Mouse (Mus musculus) forebrain, embryonic 15.5 days (tissue): ENCODE data around the gene Ivd. TPM values are rescaled to one million over a fixed set of nuclear protein-coding genes. Genes with fewer than 3 reads are reported as not detected.

Source experiments
- ATAC-seq: fragments of 200-750 bp; cut with Nextera tagmentation; replicated peaks from 2 replicates; pipeline ENCODE4 v1.8.0; 2017; ENCODE audit warnings: mild to moderate bottlenecking, moderate TSS enrichment, moderate library complexity
- H3K27ac ChIP-seq: fragments of 300-500 bp; sonication (generic); replicated peaks from 2 replicates; pipeline ENCODE4 v1.5.1; 2015; ENCODE audit warnings: mild to moderate bottlenecking, inconsistent platforms
- H3K27me3 ChIP-seq: fragments of 300-500 bp; sonication (generic); 2 replicates; pipeline ENCODE4 v1.6.1; 2015; ENCODE audit warnings: inconsistent platforms
- H3K36me3 ChIP-seq: fragments of 300-500 bp; sonication (generic); 2 replicates; pipeline ENCODE4 v1.6.1; 2015; ENCODE audit warnings: mild to moderate bottlenecking, inconsistent platforms
- H3K4me1 ChIP-seq: fragments of 300-500 bp; sonication (generic); 2 replicates; pipeline ENCODE4 v1.6.1; 2015; ENCODE audit warnings: inconsistent platforms
- H3K4me2 ChIP-seq: fragments of 300-500 bp; sonication (generic); replicated peaks from 2 replicates; pipeline ENCODE4 v1.6.1; 2015; ENCODE audit warnings: mild to moderate bottlenecking, inconsistent platforms
- H3K4me3 ChIP-seq: fragments of 300-500 bp; sonication (generic); 2 replicates; pipeline ENCODE4 v1.5.1; 2015; ENCODE audit warnings: mild to moderate bottlenecking, inconsistent platforms
- H3K9ac ChIP-seq: fragments of 300-500 bp; sonication (generic); replicated peaks from 2 replicates; pipeline ENCODE4 v1.6.1; 2015; ENCODE audit warnings: mild to moderate bottlenecking, inconsistent platforms
- H3K9me3 ChIP-seq: fragments of 300-500 bp; sonication (generic); 2 replicates; pipeline ENCODE4 v1.6.1; 2016; ENCODE audit warnings: inconsistent platforms
- WGBS: fragments of 180-500 bp; shearing (Covaris S2); methylation state at CpG from one replicate; pipeline ENCODE4 v1.1.7; 2015; ENCODE audit warnings: mixed read lengths; 5-methylcytosine and 5-hydroxymethylcytosine counted together
- polyA plus RNA-seq: library from polyadenylated mRNA; unstranded; fragments of >200 nt; fragmentation: Nextera tagmentation; extraction: Ambion mirVana; gene quantifications from 2 replicates; pipeline ENCODE4 v1.2.1, GENCODE M21; 2015

Gene Ivd
- polyA plus RNA-seq, 1 experiment from 2014 or later, result 54.2 TPM

DNA sequence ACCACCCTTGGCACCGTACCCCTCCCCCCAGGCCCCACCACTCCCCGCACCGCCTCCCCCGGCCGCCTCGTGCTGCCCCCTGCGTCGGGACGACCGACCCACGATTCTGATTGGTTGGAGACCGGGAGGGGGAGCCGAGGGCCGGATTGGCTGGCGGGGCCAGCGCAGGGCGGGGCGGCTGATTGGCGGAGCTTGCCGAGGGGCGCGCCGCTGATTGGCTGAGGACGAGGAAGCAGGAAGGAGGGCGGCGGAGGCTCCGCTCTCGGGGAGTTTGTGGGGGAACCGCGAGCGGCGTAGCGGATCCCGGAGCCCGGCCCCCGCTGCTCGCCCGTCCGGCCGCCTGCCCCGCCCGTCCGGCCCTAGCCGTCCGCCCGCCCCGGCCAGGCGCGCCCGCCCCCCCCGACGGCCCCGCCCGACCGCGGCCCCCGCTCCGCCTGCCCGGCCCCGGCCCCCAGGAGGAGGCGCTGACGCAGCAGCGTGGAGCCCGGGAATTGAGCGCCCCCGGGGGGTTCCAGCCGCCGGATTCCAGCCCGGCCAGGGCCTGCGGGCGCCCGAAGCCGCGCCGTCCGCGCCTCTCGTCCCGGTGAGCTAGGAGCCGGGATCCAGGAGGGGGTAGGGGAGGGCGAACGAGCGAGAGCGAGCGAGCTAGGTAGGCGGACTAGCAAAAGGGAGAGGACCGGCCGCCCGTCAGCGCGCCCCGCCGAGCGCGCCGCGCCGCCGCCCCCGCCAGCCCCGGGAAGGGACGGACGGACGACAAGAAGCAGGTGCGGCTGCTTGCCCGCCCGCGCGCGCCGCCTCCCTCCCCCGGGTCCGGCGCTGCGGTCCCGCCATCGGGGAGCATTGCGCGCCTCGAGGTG is 39.6 kb downstream of the Ivd start:
- peaks cover 35% of the 10 kb centered on the region for H3K27me3 ChIP-seq
- H3K9me3 ChIP-seq, result no peaks in the 10 kb centered on the region
- H3K9ac ChIP-seq, result peak overlapping the region; percentile 87
- H3K4me3 ChIP-seq, result peak overlapping the region; percentile 99
- WGBS, result under 1% methylated on average over 79 of the region's 120 CpGs
- H3K36me3 ChIP-seq, result no peaks in the 10 kb centered on the region
- peak overlapping the region; percentile 99 for H3K4me2 ChIP-seq
- ATAC-seq, result peak; percentile 91
- peak overlapping the region; percentile 87 for H3K27ac ChIP-seq
- H3K4me1 ChIP-seq, result peaks cover 65% of the 10 kb centered on the region

DNA sequence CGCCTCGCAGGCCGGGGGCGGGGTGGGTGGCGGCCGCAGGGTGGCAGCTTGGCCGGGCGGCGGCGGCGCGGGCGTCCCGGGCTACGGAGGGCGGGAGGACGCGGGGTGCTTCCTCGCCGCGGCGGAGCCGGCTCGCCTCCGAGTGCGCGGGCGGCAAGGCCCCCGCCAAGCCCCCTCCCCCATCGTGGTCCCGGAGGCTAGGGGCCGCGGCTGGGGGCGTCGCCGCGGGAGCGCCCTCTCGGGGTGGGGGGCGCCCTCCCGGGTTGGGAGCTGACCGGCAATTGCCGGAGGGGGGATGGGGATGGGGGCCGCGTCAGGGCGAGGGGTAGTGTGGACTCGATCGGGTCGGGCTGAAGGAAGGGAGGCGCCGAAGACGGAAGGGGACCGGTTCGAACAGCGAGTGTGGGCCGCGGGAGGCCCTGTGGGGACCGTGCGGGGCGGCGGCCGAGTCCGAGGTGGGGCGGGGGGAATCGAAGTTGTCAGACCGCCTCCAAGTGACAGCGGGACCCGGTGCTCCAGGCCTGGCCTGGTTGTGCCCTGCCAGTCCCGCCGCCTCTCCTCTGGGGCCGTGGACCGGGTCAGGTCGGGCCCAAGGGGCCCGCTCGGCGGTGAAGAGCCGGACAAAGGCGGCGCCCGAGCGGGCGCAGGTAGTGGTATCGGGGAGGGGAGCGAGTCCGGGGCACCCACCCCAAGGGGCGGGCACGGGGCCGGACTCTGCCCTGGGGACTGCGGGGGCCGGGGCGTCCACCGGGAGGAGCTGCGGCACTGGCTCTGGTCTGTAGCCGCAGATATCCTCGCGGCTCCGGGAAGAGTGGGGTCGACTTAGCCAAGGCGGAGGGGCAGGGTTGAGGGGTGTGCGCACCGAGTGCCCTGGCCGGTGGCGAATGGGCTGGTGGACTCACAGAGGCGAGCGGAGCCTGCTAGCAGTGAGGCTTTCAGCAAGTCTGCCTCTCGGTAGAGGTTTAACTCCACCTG is 40.6 kb downstream of the Ivd start:
- peak overlapping the region; percentile 99 for H3K4me3 ChIP-seq
- H3K27me3 ChIP-seq, result peaks cover 26% of the 10 kb centered on the region
- ATAC-seq, result peak; percentile 19
- no peaks in the 10 kb centered on the region for H3K36me3 ChIP-seq
- H3K27ac ChIP-seq, result peak overlapping the region; percentile 87
- under 1% methylated on average over 95 of the region's 106 CpGs for WGBS
- H3K4me1 ChIP-seq, result peaks cover 56% of the 10 kb centered on the region
- peak overlapping the region; percentile 87 for H3K9ac ChIP-seq
- no peaks in the 10 kb centered on the region for H3K9me3 ChIP-seq
- H3K4me2 ChIP-seq, result peak overlapping the region; percentile 99

DNA sequence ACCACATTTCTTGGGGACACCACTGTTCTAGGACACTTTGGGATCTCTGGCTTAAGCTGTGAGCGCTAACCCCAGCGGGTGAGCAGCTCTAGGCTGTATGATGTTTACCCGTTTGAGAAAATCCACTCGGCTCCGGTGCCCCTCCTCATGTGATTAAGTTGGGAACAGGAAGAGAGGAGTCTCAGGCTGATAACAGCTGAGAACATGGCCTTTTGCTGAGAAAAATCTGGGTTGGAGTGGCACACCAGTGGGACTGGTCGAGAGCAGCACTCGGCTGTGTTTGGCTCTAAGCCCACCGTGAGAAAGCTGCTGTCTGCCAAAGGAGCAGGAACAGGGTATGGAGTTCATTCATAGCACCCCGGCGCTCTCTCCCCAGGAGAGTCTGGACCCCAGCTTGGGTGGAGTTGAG is 41.6 kb downstream of the Ivd start:
- Histone ChIP-seq H3K4me1 (peaks cover 48% of the 10 kb centered on the region), H3K9me3 (no peaks in the 10 kb centered on the region), H3K9ac (peak overlapping the region; percentile 87), H3K4me2 (peak overlapping the region; percentile 99), H3K27me3 (peaks cover 17% of the 10 kb centered on the region), H3K4me3 (peak overlapping the region; percentile 99), H3K36me3 (no peaks in the 10 kb centered on the region), H3K27ac (no peak overlapping the region)
- 11% methylated on average over 10 of the region's 10 CpGs for WGBS
- no peak for ATAC-seq

DNA sequence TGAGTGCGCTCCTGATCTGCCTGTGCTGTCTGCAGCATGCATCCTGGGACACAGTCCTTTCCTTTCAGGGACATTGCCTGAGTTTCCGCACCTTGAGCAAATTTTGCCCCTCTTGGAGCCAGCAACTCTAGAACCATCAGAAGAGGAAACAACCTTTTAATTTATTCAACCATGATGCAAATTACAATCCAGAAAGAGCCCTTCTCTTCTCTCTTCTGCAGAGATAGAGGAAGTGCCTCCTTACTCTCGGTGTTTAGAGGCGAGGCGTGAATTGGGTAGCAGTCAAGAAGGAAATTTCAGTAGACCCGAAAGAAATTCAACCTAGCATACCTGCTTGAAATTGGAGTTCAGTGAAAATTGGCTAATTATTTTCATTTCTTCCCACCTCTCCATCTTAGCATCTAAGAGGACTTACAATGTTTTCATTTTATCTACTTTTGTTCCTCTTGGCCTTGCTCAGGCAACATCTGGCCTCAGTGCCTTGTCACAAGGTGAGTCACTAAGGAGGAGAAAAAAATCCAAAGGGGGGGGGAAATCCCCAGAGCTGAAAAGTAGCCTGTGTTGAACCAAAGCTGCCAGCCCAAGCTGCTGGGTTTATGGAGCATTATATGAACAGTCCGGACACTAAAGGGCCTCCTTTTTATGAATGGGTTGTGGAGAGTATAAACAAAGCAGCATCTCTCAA is 43.8 kb downstream of the Ivd start:
- no peaks in the 10 kb centered on the region for H3K9me3 ChIP-seq
- H3K36me3 ChIP-seq, result no peaks in the 10 kb centered on the region
- peaks cover 49% of the 10 kb centered on the region for H3K4me1 ChIP-seq
- no peaks in the 10 kb centered on the region for H3K27me3 ChIP-seq
- WGBS, result 70% methylated on average over 7 of the region's 7 CpGs
- no peak overlapping the region for H3K9ac ChIP-seq
- no peak overlapping the region for H3K4me2 ChIP-seq
- no peak overlapping the region for H3K27ac ChIP-seq
- ATAC-seq, result no peak
- no peak overlapping the region for H3K4me3 ChIP-seq

DNA sequence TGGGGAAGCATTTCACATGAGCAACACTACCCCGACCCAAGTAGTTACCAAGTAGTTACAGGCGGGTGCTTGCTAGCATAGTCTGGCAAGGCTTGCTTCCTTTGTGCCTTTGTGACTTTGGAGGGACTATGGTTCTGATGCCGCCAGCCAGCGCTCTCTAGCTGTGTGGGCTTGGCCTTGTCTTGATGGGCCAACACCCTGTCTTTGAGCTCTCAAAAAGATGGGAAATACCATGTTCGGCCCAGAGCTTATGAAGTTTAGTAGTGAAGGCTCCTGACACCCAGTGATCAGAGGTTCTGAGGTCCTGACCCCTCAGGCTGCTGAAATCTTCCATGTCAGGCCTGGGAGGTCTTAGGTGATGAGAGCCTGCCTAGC is 44.4 kb downstream of the Ivd start:
- H3K4me1 ChIP-seq, result peaks cover 45% of the 10 kb centered on the region
- no peak overlapping the region for H3K9ac ChIP-seq
- 66% methylated on average over 5 of the region's 5 CpGs for WGBS
- no peak overlapping the region for H3K4me3 ChIP-seq
- H3K9me3 ChIP-seq, result no peaks in the 10 kb centered on the region
- no peaks in the 10 kb centered on the region for H3K36me3 ChIP-seq
- ATAC-seq, result no peak
- H3K4me2 ChIP-seq, result no peak overlapping the region
- H3K27ac ChIP-seq, result no peak overlapping the region
- no peaks in the 10 kb centered on the region for H3K27me3 ChIP-seq

DNA sequence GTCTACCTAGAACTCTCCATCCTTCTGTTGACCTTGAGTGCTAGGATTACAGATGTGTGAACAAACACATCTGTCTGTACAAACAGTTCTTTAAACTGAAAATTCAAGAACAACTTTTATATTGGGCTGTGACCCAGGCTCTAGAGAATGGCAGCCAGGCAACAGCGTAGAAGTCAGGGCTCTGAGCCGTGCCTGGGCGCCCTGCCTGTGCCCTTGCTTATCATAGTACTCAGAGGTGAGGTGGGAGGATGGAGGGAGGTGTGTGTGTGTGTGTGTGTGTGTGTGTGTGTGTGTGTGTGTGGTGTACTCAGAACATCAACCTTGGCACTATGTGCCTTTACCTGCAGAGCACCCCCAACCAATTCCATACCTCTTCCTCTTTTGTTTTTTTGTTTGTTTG is 46.0 kb downstream of the Ivd start:
- ATAC-seq, result no peak
- WGBS, result 94% methylated on average over 3 of the region's 3 CpGs
- Histone ChIP-seq H3K4me3 (no peak overlapping the region), H3K27ac (no peak overlapping the region), H3K4me2 (no peak overlapping the region), H3K4me1 (peaks cover 46% of the 10 kb centered on the region), H3K27me3 (no peaks in the 10 kb centered on the region), H3K9ac (no peak overlapping the region), H3K9me3 (no peaks in the 10 kb centered on the region), H3K36me3 (no peaks in the 10 kb centered on the region)

DNA sequence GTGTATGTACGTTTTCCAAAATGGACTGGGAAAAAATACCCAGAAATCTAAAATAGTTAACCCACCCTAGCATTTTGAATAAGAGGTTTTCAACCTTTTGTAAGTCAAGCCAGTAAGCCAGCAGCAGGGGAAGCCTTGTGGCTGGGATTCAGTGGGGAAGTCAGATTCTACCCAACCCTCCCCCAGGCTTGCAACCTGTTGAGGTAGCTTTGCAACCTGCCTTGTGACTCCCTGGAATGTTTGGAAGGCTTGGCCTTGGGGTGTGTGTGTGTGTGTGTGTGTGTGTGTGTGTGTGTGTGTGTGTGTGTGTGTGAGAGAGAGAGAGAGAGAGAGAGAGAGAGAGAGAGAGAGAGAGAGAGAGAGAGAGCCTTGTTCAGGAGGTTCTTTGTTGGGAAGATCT is 47.4 kb downstream of the Ivd start:
- Histone ChIP-seq H3K4me2 (no peak overlapping the region), H3K27ac (no peak overlapping the region), H3K4me3 (no peak overlapping the region), H3K27me3 (no peaks in the 10 kb centered on the region), H3K9ac (no peak overlapping the region), H3K9me3 (no peaks in the 10 kb centered on the region), H3K36me3 (no peaks in the 10 kb centered on the region), H3K4me1 (peaks cover 46% of the 10 kb centered on the region)
- ATAC-seq, result no peak
- 52% methylated on average over 1 of the region's 1 CpGs for WGBS

DNA sequence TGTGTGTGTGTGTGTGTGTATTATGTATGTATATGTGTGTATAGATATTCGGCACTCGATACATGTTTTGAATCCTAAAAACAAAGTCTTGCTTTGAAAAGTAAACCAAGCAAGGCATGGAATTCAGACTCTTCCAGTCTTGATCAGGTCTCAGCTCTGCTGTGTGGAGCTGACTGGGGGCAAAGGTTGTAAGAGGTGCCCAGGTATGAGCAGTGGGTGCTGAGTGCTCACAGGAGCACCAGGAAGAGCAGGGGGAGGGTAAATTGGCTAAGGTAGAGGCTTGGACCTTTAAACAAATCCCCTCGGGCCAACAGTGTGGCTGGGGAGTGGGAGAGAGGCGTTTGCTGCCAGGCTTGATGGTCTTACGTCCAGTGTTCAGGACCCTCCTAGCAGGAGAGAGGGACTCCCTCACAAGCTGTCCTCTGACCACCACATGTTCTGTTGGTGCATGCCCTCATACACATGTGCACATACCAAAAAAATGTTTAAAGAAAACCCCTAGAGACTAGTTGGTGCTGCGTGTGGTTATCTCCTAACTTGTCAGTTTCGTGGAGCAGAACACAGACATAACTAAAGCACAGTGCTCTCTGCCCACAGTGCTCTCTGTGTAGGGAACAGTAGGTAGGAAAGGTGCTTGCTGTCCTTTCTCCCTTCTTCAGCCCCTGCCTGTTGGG is 49.0 kb downstream of the Ivd start:
- Histone ChIP-seq H3K27me3 (no peaks in the 10 kb centered on the region), H3K4me3 (no peak overlapping the region), H3K36me3 (no peaks in the 10 kb centered on the region), H3K4me2 (no peak overlapping the region), H3K9me3 (no peaks in the 10 kb centered on the region), H3K9ac (no peak overlapping the region), H3K4me1 (peaks cover 40% of the 10 kb centered on the region), H3K27ac (no peak overlapping the region)
- WGBS, result 75% methylated on average over 7 of the region's 7 CpGs
- ATAC-seq, result no peak

DNA sequence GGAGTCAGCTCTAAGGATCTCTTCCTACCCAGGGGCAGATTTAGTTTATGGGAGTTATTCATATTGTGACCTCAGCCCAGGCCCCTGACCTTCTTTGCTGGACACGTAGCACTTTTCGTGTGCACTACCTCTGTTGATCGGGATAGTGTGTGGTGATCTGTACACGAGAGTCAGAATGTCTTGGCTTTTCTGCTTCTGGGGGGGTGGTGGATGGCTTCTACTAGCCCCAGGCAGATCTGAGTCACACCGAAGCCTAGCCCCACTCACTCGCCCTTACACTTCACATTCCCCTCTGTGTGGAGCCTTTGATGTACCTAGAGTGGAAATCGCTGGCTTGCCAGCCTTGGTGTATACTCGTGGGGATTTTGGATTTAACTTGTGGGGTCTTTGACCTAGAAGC is 51.0 kb downstream of the Ivd start:
- peaks cover 35% of the 10 kb centered on the region for H3K4me1 ChIP-seq
- H3K36me3 ChIP-seq, result no peaks in the 10 kb centered on the region; the same call in 1 of the 2 replicates
- no peaks in the 10 kb centered on the region for H3K9me3 ChIP-seq
- H3K27ac ChIP-seq, result no peak overlapping the region
- no peak overlapping the region for H3K4me3 ChIP-seq
- no peak overlapping the region for H3K9ac ChIP-seq
- no peaks in the 10 kb centered on the region for H3K27me3 ChIP-seq
- H3K4me2 ChIP-seq, result no peak overlapping the region
- ATAC-seq, result no peak
- WGBS, result 79% methylated on average over 8 of the region's 8 CpGs

DNA sequence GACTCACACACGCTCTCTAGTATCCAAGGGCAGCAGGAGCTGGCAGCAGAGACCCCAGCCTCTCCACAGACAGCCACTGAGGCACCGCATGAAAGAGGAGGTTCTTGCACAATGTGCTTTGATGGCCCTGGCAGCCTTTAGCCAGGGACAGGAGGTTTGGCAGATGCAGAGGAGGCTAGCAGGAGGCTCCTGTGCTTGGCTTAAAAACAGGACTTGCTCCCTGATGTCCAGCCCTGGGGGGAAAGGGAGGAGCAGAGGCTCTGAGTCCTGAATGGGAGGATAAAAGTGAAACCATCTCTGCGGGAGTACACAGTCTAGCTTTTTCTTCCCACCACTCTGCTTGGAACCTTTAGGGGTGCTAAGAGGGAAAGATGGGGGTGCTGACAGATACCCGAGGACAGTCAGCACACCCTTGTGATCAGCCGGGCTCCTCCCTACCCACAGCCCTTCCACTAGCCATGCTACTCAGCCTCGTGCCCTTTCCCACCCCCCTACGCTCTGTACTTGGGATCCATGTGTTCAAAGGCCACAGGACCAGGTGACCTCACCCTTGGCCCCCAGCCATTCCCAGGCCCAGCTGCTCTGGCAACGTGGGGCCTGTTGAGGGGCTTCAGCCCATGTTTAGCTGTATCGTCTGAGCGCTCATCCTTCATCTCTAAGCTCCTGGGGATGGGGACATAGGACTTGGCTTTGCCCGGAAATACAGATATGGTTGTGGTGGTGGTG is 52.0 kb downstream of the Ivd start:
- Histone ChIP-seq H3K36me3 (no peaks in the 10 kb centered on the region; the same call in 1 of the 2 replicates), H3K27me3 (no peaks in the 10 kb centered on the region), H3K27ac (peak overlapping the region; percentile 55), H3K9ac (no peak overlapping the region), H3K4me1 (peaks cover 35% of the 10 kb centered on the region), H3K4me3 (no peak overlapping the region), H3K9me3 (no peaks in the 10 kb centered on the region), H3K4me2 (0 out of 2 replicates have a peak overlapping the region, but pooled peaks have one; percentile 8)
- WGBS, result 50% methylated on average over 11 of the region's 11 CpGs
- 0 out of 2 replicates have a peak, but pooled peaks have one; percentile 30 for ATAC-seq

DNA sequence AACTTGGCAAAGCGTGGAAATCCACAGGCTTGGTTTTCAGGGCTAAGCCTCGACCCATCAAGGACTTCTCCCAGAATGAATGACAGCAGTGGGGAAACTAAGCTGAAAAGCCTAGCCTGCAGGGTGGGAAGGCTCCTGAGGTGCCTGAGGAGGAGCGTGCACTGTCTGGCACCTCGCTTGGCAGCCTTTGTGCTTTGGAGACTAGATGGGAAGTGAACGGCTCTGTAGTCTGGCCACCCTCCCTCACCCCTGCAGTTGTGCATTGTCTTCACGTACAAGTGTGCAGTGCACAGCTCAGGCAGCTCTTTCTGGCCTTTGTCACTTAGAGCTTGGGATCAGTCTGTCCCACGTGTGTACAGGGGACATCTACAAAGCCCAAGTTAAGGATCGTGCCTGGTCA is 52.9 kb downstream of the Ivd start:
- no peak overlapping the region for H3K4me3 ChIP-seq
- H3K27ac ChIP-seq, result peak overlapping the region; percentile 55
- no peaks in the 10 kb centered on the region for H3K9me3 ChIP-seq
- peaks cover 32% of the 10 kb centered on the region for H3K4me1 ChIP-seq
- 23% methylated on average over 8 of the region's 8 CpGs for WGBS
- H3K36me3 ChIP-seq, result no peaks in the 10 kb centered on the region; the same call in 1 of the 2 replicates
- H3K27me3 ChIP-seq, result no peaks in the 10 kb centered on the region
- no peak overlapping the region for H3K4me2 ChIP-seq
- peak; percentile 67 for ATAC-seq
- H3K9ac ChIP-seq, result no peak overlapping the region
